Mouse (Mus musculus) inflammation-experienced regulatory T-cells, adult 6 months (primary cell): Measurements from ENCODE around the gene Olfr1331. TPM values are rescaled to one million over a fixed set of nuclear protein-coding genes. Genes with fewer than 3 reads are reported as not detected.
"Not testable (repeated sequence)": the region's sequence is repeated elsewhere in the genome, so short reads cannot be mapped to it uniquely, and the experiment has no call there.

Experiments
- ATAC-seq: one replicate; pipeline ENCODE4 v1.8.0; 2017
- polyA plus RNA-seq, 3 experiments: library from polyadenylated mRNA; unstranded; fragments of 100-300 nt; shearing (Covaris generic); gene quantifications; one replicate each; pipeline ENCODE4 v1.2.1; 2017

Olfr1331 gene
- polyA plus RNA-seq = not detected

GRCm38 (mm10) chr4:118864349-118864748, at the start of gene Olfr1331:
Gene Olfr1331, plus strand, starts transcription at chr4:118864649.
- ATAC-seq = no peak

DNA sequence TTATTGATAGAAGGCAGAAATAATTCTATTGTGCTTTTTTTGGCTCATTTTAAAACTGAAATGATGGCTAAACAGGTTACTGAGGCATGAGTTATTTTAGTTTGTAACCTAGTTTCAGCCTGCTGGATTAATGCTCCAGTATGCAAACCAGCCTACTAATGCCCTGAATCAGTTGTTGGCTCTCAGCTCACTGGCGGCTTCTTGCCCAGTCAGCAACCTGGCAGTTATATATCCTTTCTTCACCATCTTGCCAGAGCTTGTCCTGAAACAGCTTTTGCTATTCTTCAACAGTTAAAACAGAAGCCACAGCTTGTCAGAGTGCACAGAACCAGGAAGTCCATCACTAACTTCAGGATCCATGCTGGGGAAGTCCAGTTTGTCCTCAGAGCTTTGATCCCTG, 45.5 kb upstream of the Olfr1331 start:
- no peak for ATAC-seq

DNA sequence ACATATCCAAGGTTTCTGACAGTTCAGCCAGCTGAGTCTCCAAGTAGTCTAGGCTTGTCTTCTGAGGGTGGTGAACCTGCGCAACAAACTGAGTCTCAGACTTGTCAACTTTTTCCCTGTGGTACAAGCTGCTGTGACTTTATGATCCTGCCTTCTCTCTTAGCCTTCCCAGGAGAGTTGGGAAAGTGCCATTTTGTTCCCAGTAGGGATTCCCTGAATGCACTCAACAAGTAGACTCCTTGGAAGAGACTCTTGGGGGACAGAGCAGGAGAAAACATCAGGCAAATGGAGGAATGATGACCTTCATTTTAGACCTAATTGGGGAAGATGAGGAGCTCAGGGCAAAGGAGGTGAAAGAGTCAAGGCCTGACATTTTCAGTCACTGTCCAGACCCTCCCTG, 28.3 kb upstream of the Olfr1331 start, which contains the start of gene Olfr1333:
Gene Olfr1333, minus strand, starts transcription at position 101 of the 400 bp plus-strand sequence.
- ATAC-seq = no peak

DNA sequence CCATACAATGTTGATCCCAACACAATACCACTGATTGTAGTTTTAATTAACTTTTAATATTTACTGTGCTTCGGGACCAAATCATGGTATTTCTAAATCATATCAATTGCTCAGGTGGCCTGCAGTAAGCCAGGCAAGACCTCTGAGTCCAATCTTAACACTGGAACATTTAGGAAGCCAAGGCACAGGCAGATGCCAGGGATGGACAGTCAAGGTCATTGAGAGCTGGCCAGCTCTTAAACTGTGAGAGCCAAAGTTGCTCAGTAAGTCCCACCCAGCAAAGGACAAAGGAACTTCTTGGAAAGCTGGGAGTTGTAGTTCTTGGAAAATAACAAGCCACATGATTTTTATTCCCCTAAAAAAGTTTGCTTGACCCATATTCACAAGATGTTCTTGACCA, 2.7 kb upstream of the Olfr1331 start:
- no peak for ATAC-seq

DNA sequence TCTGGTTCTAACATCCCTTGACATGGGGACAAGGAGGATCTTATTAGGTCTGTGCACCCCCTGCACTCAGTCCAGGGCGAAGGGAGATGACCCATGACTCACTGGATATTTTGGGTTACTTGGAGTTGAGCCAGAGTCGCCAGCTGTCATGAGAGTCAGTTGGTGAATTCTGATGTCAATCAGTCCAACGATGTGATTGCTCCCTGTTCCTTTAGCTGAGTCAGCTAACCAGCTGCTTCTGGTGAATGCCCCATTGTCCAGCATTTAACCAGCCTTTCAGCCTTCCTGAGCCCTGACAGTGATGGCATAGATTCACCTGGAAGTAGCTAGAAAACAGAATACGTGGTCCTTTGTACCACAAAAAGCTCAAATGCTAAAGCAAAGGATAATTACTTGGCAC, 1.7 kb upstream of the Olfr1331 start:
- no peak for ATAC-seq

- ATAC-seq = no peak
Observed at GRCm38 (mm10) chr4:118867566-118867965, 3.1 kb downstream of the Olfr1331 start.

DNA sequence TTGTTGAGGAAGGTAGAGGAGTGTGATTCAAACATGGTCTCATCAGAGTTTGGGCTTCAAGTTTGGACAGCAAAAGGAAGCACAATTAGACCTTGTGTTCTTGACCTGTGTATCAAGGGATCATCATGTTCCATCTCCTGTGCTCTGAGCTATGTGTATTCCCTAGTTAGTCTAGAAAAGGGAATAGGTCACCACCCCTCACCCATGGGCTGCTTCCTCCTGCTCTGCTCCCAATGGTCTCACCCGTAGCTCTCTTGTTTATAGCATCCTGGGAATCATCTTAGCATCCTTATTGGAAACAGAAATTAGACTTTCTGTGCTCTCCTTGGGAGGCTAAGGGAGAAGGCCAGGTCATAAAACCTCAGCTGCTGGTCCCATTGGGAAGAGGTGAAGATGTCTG, 23.8 kb downstream of the Olfr1331 start, which contains the start of gene Olfr1330:
Gene Olfr1330, plus strand, starts transcription at position 301 of the 400 bp plus-strand sequence.
- ATAC-seq = no peak

GRCm38 (mm10) chr4:118901981-118902380, 37.5 kb downstream of the Olfr1331 start:
- no peak for ATAC-seq

- not testable (repeated sequence) for ATAC-seq
Observed at GRCm38 (mm10) chr4:118917365-118917764, 52.9 kb downstream of the Olfr1331 start, which contains the start of gene Olfr1329. Gene Olfr1329, minus strand, starts transcription at chr4:118917465.

Other genes starting within 250 kb of the Olfr1331 start
- gene Cfap57, start 243.9 kb upstream of the Olfr1331 start, polyA plus RNA-seq = under 1 TPM in 1 of 3 experiments, not detected in 2; 0.09 TPM
- gene Ebna1bp2, start 243.8 kb upstream of the Olfr1331 start, polyA plus RNA-seq = 100 to 1,000 TPM; 160 to 179 (median 172) TPM
- not detected for gene Olfr62, start 205.7 kb upstream of the Olfr1331 start, polyA plus RNA-seq
- gene Olfr1342, start 171.9 kb upstream of the Olfr1331 start, polyA plus RNA-seq = not detected
- gene Olfr1341, start 161.1 kb upstream of the Olfr1331 start, polyA plus RNA-seq = not detected
- gene Olfr1340, start 144.5 kb upstream of the Olfr1331 start, polyA plus RNA-seq = not detected
- not detected for gene Olfr1339, start 132.5 kb upstream of the Olfr1331 start, polyA plus RNA-seq
- not detected for gene Olfr1338, start 105.9 kb upstream of the Olfr1331 start, polyA plus RNA-seq
- not detected for gene Olfr1337, start 82.1 kb upstream of the Olfr1331 start, polyA plus RNA-seq
- not detected for gene Olfr1335, start 54.7 kb upstream of the Olfr1331 start, polyA plus RNA-seq
- not detected for gene Olfr1333, start 28.4 kb upstream of the Olfr1331 start, polyA plus RNA-seq
- under 1 TPM in 1 of 3 experiments, not detected in 2; 0.11 TPM for gene Olfr1330, start 23.9 kb downstream of the Olfr1331 start, polyA plus RNA-seq
- not detected for gene Olfr1329, start 52.8 kb downstream of the Olfr1331 start, polyA plus RNA-seq
- gene Olfr1328, start 74.0 kb downstream of the Olfr1331 start, polyA plus RNA-seq = not detected
- gene Lao1, start 96.9 kb downstream of the Olfr1331 start, polyA plus RNA-seq = not detected
- gene Slc2a1, start 244.1 kb downstream of the Olfr1331 start, polyA plus RNA-seq = 10 to 100 TPM; 29.4 to 37.6 (median 36.4) TPM